Mouse (Mus musculus) MEL (cell line): ENCODE data around the gene Sinhcaf. TPM values are rescaled to one million over a fixed set of nuclear protein-coding genes. Genes with fewer than 3 reads are reported as not detected.
"Not testable (repeated sequence)": the region's sequence is repeated elsewhere in the genome, so short reads cannot be mapped to it uniquely, and the experiment has no call there.

ENCODE experiments used
- DNase-seq: peaks from one replicate; pipeline ENCODE4 v3.0.0; 2011; ENCODE audit warnings: low read depth, low spot score
- H3K27ac ChIP-seq: 2 replicates; pipeline ENCODE4 v1.5.1; 2012; ENCODE audit warnings: low read depth, mild to moderate bottlenecking, control low read depth, low read length, moderate library complexity; ENCODE audit not compliant: control insufficient read depth
- H3K27me3 ChIP-seq, 2 experiments: fragments of 150-350 bp in 1 of 2; sonication (generic) in 1 of 2; 2 replicates each; pipeline ENCODE4 v1.6.1; 2012; ENCODE audit warnings: low read length in 2 of 2, mild to moderate bottlenecking in 2 of 2, improper control_type of control experiment in 1 of 2, moderate library complexity in 1 of 2; ENCODE audit not compliant: insufficient read depth in 2 of 2, control insufficient read depth in 1 of 2
- H3K36me3 ChIP-seq, 2 experiments: 2 replicates each; pipeline ENCODE4 v1.6.1; 2012 to 2014; ENCODE audit warnings: low read length in 2 of 2, improper control_type of control experiment in 1 of 2, inconsistent platforms in 1 of 2, mild to moderate bottlenecking in 1 of 2; ENCODE audit not compliant: insufficient read depth in 2 of 2, control insufficient read depth in 1 of 2
- H3K4me1 ChIP-seq, 2 experiments: fragments of 150-350 bp in 1 of 2; sonication (generic) in 1 of 2; 2 replicates each; pipeline ENCODE4 v1.6.1; 2012; ENCODE audit warnings: low read length in 2 of 2, improper control_type of control experiment in 1 of 2, mild to moderate bottlenecking in 1 of 2; ENCODE audit not compliant: insufficient read depth in 2 of 2, control insufficient read depth in 1 of 2
- H3K4me3 ChIP-seq, 2 experiments: fragments of 150-350 bp in 1 of 2; sonication (generic) in 1 of 2; 2 replicates each; pipeline ENCODE4 v1.5.1; 2012; ENCODE audit warnings: low read depth in 2 of 2, low read length in 2 of 2, mild to moderate bottlenecking in 2 of 2, moderate library complexity in 2 of 2, control low read depth in 1 of 2, improper control_type of control experiment in 1 of 2; ENCODE audit not compliant: control insufficient read depth in 1 of 2, insufficient read depth in 1 of 2
- H3K79me2 ChIP-seq: 2 replicates; pipeline ENCODE4 v1.6.1; 2012; ENCODE audit warnings: mild to moderate bottlenecking, low read length, moderate library complexity; ENCODE audit not compliant: control insufficient read depth, poor library complexity, insufficient read depth
- H3K9ac ChIP-seq: 2 replicates; pipeline ENCODE4 v1.6.1; 2012; ENCODE audit warnings: low read depth, mild to moderate bottlenecking, control low read depth, low read length, moderate library complexity; ENCODE audit not compliant: control insufficient read depth, poor library complexity, severe bottlenecking
- H3K9me3 ChIP-seq: fragments of 150-350 bp; sonication (generic); replicated peaks from 2 replicates; pipeline ENCODE4 v1.6.1; 2012; ENCODE audit warnings: mild to moderate bottlenecking, low read length, improper control_type of control experiment, moderate library complexity; ENCODE audit not compliant: insufficient read depth
- CTCF ChIP-seq, 3 experiments: IDR thresholded peaks in 2 of 3; conservative IDR thresholded peaks in 1 of 3; 2 replicates each; pipeline ENCODE4 v1.5.1; 2011 to 2012; ENCODE audit warnings: low read length in 3 of 3, low read depth in 2 of 3, mild to moderate bottlenecking in 2 of 3, improper control_type of control experiment in 1 of 3, inconsistent platforms in 1 of 3, mixed read lengths in 1 of 3, moderate library complexity in 1 of 3; ENCODE audit not compliant: control insufficient read depth in 1 of 3, insufficient read depth in 1 of 3, poor library complexity in 1 of 3, severe bottlenecking in 1 of 3
- ELF1 ChIP-seq: IDR thresholded peaks from 2 replicates; pipeline ENCODE4 v1.6.1; 2014; ENCODE audit warnings: low read depth, mild to moderate bottlenecking, inconsistent platforms, low read length, improper control_type of control experiment, moderate library complexity
- HCFC1 ChIP-seq: IDR thresholded peaks from 2 replicates; pipeline ENCODE4 v1.6.1; 2012; ENCODE audit warnings: low read depth, mild to moderate bottlenecking, inconsistent platforms, low read length, improper control_type of control experiment, moderate library complexity
- MAX ChIP-seq: IDR thresholded peaks from 2 replicates; pipeline ENCODE4 v1.6.1; 2011; ENCODE audit warnings: low read length, improper control_type of control experiment
- MYB ChIP-seq: IDR thresholded peaks from 2 replicates; pipeline ENCODE4 v1.6.1; 2011; ENCODE audit warnings: mild to moderate bottlenecking, low read depth, low read length, improper control_type of control experiment
- MYC ChIP-seq: IDR thresholded peaks from 2 replicates; pipeline ENCODE4 v1.6.1; 2011; ENCODE audit warnings: low read depth, mild to moderate bottlenecking, low read length, improper control_type of control experiment, moderate library complexity
- NELFE ChIP-seq: IDR thresholded peaks from 2 replicates; pipeline ENCODE4 v1.6.1; 2011; ENCODE audit warnings: low read depth, low read length, improper control_type of control experiment
- NRF1 ChIP-seq: IDR thresholded peaks from 2 replicates; pipeline ENCODE4 v1.6.1; 2014; ENCODE audit warnings: low read depth, mild to moderate bottlenecking, inconsistent platforms, low read length, improper control_type of control experiment, moderate library complexity; ENCODE audit not compliant: poor library complexity, insufficient read depth, severe bottlenecking
- POLR2AphosphoS5 ChIP-seq: IDR thresholded peaks from 2 replicates; pipeline ENCODE4 v1.6.1; 2012; ENCODE audit warnings: low read depth, borderline replicate concordance, mild to moderate bottlenecking, inconsistent platforms, low read length, moderate library complexity, mixed read lengths
- RCOR1 ChIP-seq: IDR thresholded peaks from 2 replicates; pipeline ENCODE4 v1.6.1; 2012; ENCODE audit warnings: low read depth, mild to moderate bottlenecking, inconsistent platforms, low read length, improper control_type of control experiment
- TAL1 ChIP-seq: IDR thresholded peaks from 2 replicates; pipeline ENCODE4 v1.6.1; 2012; ENCODE audit warnings: mild to moderate bottlenecking, inconsistent platforms, low read length, moderate library complexity, mixed read lengths
- TBP ChIP-seq: IDR thresholded peaks from 2 replicates; pipeline ENCODE4 v1.8.0; 2011; ENCODE audit warnings: low read depth, low read length, improper control_type of control experiment
- USF1 ChIP-seq: IDR thresholded peaks from 2 replicates; pipeline ENCODE4 v1.6.1; 2014; ENCODE audit warnings: low read depth, mild to moderate bottlenecking, inconsistent platforms, low read length, improper control_type of control experiment, moderate library complexity
- USF2 ChIP-seq, 2 experiments: IDR thresholded peaks; 2 replicates each; pipeline ENCODE4 v1.6.1; 2011 to 2012; ENCODE audit warnings: improper control_type of control experiment in 2 of 2, low read length in 2 of 2, borderline replicate concordance in 1 of 2, inconsistent platforms in 1 of 2, low read depth in 1 of 2, mild to moderate bottlenecking in 1 of 2; ENCODE audit not compliant: insufficient read depth in 1 of 2
- ZKSCAN1 ChIP-seq: IDR thresholded peaks from 2 replicates; pipeline ENCODE4 v1.6.1; 2012; ENCODE audit warnings: low read depth, mild to moderate bottlenecking, inconsistent platforms, low read length, improper control_type of control experiment, moderate library complexity
- ZNF384 ChIP-seq: IDR thresholded peaks from 2 replicates; pipeline ENCODE4 v1.6.1; 2012; ENCODE audit warnings: low read depth, mild to moderate bottlenecking, inconsistent platforms, low read length, improper control_type of control experiment
- polyA plus RNA-seq, 2 experiments: library from polyadenylated mRNA; stranded (reverse) in 1 of 2; unstranded in 1 of 2; fragments of >175 nt in 1 of 2; fragments of >200 nt in 1 of 2; gene quantifications; 2 replicates each; pipeline versions ENCODE4 v1.2.1 to v1.2.4; 2012; ENCODE audit warnings: low replicate concordance in 2 of 2, low read depth in 1 of 2; ENCODE audit not compliant: insufficient read length in 2 of 2, insufficient read depth in 1 of 2, missing spikeins in 1 of 2
- total RNA-seq: library from RNA; depleted of rRNA; stranded (reverse); fragments of 300-350 nt; gene quantifications from 2 replicates; pipeline ENCODE4 v1.2.3, GENCODE M21; 2012

Sinhcaf gene
- total and polyA plus RNA-seq, 3 experiments: 34.7 to 59.7 (median 54.4) TPM

DNA sequence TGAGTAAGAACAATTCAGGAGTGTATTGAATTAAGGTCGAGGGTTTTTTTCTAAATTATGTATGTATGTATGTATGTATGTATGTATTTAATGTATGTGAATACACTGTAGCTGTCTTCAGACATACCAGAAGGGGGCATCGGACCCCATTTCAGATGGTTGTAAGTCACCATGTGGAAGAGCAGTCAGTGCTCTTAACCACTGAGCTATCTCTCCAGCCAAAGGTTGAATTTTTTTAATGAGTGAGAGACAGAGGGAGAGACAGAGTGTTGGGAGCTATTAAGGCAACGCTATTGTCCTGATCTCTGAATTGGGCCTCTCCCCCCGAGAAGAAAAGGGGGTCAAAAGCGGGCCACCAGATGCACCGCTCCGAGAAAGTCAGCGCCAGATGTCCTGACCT is 34.4 kb downstream of the Sinhcaf start:
- not testable (repeated sequence) for H3K79me2 ChIP-seq, H3K27ac ChIP-seq, H3K9ac ChIP-seq, H3K36me3 ChIP-seq, H3K27me3 ChIP-seq, H3K9me3 ChIP-seq
- 0 out of 2 replicates have a peak, but pooled peaks have one; percentile 6 for TF ChIP-seq TAL1
- Histone ChIP-seq H3K4me1 (peaks cover 9 to 11% of the 10 kb centered on the region in 2 experiments; a peak in 3 of 4 replicates), H3K4me3 (peak overlapping the region in 1 of 2 experiments; percentile 27; a peak in 1 of 4 replicates)
- DNase-seq: peak; percentile 58

DNA sequence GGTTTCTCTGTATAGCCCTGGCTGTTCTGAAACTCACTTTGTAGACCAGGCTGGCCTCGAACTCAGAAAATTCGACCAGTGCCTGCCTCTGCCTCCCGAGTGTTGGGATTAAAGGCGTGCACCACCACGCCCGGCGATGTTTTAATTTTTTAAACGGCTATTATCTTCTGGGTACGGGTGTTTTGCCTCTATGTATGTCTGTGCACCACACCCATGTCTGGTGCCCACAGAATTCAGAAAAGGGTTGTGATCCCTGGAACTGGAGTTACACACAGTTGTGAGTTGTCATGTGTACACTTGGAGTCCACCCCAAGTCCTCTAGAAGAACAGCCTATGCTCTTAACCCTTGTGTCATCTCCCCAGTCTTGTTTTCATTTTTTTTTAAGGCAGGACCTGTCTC is 39.3 kb downstream of the Sinhcaf start:
- Histone ChIP-seq H3K9me3 (no peaks in the 10 kb centered on the region), H3K27ac (no peak overlapping the region), H3K9ac (no peak overlapping the region), H3K79me2 (no peaks in the 10 kb centered on the region), H3K4me3 (no peak overlapping the region), H3K27me3 (no peaks in the 10 kb centered on the region), H3K36me3 (peaks cover 0 to 9% of the 10 kb centered on the region in 2 experiments; a peak in 2 of 4 replicates), H3K4me1 (peaks cover 0 to 4% of the 10 kb centered on the region in 2 experiments; a peak in 3 of 4 replicates)
- TF ChIP-seq POLR2AphosphoS5 (no peak), MYC (no peak)
- no peak for DNase-seq

DNA sequence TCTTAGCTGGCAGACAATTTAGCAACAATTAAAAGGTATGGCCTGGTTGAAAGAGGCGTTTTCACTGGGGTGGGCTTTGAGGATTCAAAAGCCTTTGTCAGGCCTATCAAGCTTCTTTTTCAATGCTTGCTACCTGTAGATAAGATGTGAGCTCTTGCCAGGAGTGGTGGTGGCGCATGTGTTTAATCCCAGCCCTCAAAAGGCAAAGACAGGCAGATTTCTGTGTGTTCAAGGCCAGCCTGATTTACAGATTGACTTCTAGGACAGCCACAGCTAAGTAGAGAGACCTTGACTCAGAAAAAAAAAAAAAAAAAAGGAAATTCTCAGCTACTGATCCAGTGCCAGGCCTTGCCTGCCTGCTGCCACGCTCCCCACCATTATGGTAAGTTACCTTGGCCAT is 43.5 kb downstream of the Sinhcaf start:
- Histone ChIP-seq H3K36me3 (no peaks in the 10 kb centered on the region), H3K9ac (no peak overlapping the region), H3K27ac (no peak overlapping the region), H3K4me3 (no peak overlapping the region), H3K27me3 (no peaks in the 10 kb centered on the region), H3K9me3 (no peaks in the 10 kb centered on the region), H3K79me2 (no peaks in the 10 kb centered on the region), H3K4me1 (no peaks in the 10 kb centered on the region)
- DNase-seq: peak; percentile 24
- TF ChIP-seq ELF1 (no peak), TBP (0 out of 2 replicates have a peak, but pooled peaks have one; percentile 35), MYB (no peak), USF2 (IDR thresholded peaks at IDR 0.05; ENCODE audit: borderline replicate concordance in 1 of 2, insufficient read depth in 1 of 2, low read depth in 1 of 2, low read length in 2 of 2) (no peak), ZNF384 (0 out of 2 replicates have a peak, but pooled peaks have one; percentile 25), ZKSCAN1 (no peak), CTCF (IDR thresholded peaks at IDR 0.05 in 2 of 3, conservative IDR thresholded peaks at IDR 0.05 in 1 of 3; ENCODE audit: control insufficient read depth in 1 of 3, insufficient read depth in 1 of 3, low read depth in 2 of 3, low read length in 3 of 3, poor library complexity in 1 of 3, severe bottlenecking in 1 of 3) (no peak), HCFC1 (no peak), NELFE (no peak), TAL1 (no peak), NRF1 (no peak), MAX (no peak), RCOR1 (0 out of 2 replicates have a peak, but pooled peaks have one; percentile 25), POLR2AphosphoS5 (no peak), USF1 (no peak)
